Mouse (Mus musculus) embryonic facial prominence, embryonic 11.5 days (tissue): ENCODE measurements at regions not wholly inside any gene's neighbourhood (a gene's known extent, or its start where the extent isn't known, plus 50 kb on each side); places are given as distances from the start of the nearest gene placed in this dataset.
A peak's percentile ranks its signal among the peaks of the same experiment; 100 is the strongest.

Source experiments
- ATAC-seq: fragments of 200-750 bp; cut with Nextera tagmentation; replicated peaks from 2 replicates; pipeline ENCODE4 v1.8.0; 2017; ENCODE audit warnings: low read depth; ENCODE audit not compliant: insufficient number of reproducible peaks, low FRiP score, low TSS enrichment
- DNase-seq: peaks from one replicate; pipeline ENCODE4 v3.0.0-alpha.2; 2015; ENCODE audit warnings: low spot score
- H3K27ac ChIP-seq: fragments of 300-500 bp; sonication (generic); replicated peaks from 2 replicates; pipeline ENCODE4 v1.5.1; 2014; ENCODE audit warnings: mild to moderate bottlenecking, low read depth, low read length, control low read depth
- H3K27me3 ChIP-seq: fragments of 300-500 bp; sonication (generic); 2 replicates; pipeline ENCODE4 v1.6.1; 2014; ENCODE audit warnings: mild to moderate bottlenecking, low read length, moderate library complexity, mixed read lengths; ENCODE audit not compliant: control insufficient read depth, insufficient read depth
- H3K36me3 ChIP-seq: fragments of 300-500 bp; sonication (generic); replicated peaks from 2 replicates; pipeline ENCODE4 v1.6.1; 2014; ENCODE audit warnings: low read depth, mild to moderate bottlenecking, low read length, moderate library complexity, mixed read lengths; ENCODE audit not compliant: control insufficient read depth, insufficient read depth
- H3K4me1 ChIP-seq: fragments of 300-500 bp; sonication (generic); 2 replicates; pipeline ENCODE4 v1.6.1; 2014; ENCODE audit warnings: low read length, mixed read lengths; ENCODE audit not compliant: control insufficient read depth, insufficient read depth
- H3K4me2 ChIP-seq: fragments of 300-500 bp; sonication (generic); 2 replicates; pipeline ENCODE4 v1.6.1; 2014; ENCODE audit warnings: low read depth, mild to moderate bottlenecking, control low read depth, low read length, moderate library complexity
- H3K4me3 ChIP-seq: fragments of 300-500 bp; sonication (generic); 2 replicates; pipeline ENCODE4 v1.5.1; 2014; ENCODE audit warnings: low read depth, low read length, control low read depth
- H3K9ac ChIP-seq: fragments of 300-500 bp; sonication (generic); replicated peaks from 2 replicates; pipeline ENCODE4 v1.6.1; 2014; ENCODE audit warnings: mild to moderate bottlenecking, control low read depth, low read length
- H3K9me3 ChIP-seq: fragments of 300-500 bp; sonication (generic); replicated peaks from 2 replicates; pipeline ENCODE4 v1.6.1; 2016; ENCODE audit warnings: mild to moderate bottlenecking, low read length, inconsistent platforms, mixed read lengths; ENCODE audit not compliant: control insufficient read depth
- WGBS: fragments of 180-500 bp; shearing (Covaris S2); extraction: QIAGEN DNeasy Blood & Tissue Kit; methylation state at CpG from one replicate; pipeline ENCODE4 v1.1.7; 2014; 5-methylcytosine and 5-hydroxymethylcytosine counted together

DNA sequence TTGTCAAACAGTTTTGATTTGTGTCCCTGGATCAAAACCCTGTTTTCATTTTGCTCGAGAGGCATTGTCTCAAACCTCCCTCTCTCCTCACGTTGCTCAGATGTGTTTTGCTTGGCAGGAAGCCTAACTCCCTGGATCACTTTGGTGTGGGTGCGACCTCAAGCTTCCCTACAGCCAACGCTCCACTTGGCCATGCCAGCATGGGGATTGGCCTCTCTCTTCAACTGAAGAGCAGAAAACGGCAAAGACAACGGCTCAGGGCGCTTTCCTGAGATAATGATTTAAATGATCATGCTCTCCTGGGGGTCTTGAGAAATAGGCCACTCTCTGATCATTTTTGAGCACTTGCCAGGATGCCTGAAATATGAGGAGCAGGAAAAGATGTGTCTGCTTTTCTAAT, 730.1 kb downstream of the Slc4a3 start:
- Histone ChIP-seq H3K27ac (no peak overlapping the region), H3K4me2 (no peak overlapping the region), H3K27me3 (no peaks in the 10 kb centered on the region), H3K36me3 (no peaks in the 10 kb centered on the region), H3K9ac (no peak overlapping the region), H3K4me3 (no peak overlapping the region), H3K4me1 (no peaks in the 10 kb centered on the region), H3K9me3 (no peaks in the 10 kb centered on the region)
- ATAC-seq = no peak
- no peak for DNase-seq
- WGBS = 35% methylated on average over 7 of the region's 7 CpGs

DNA sequence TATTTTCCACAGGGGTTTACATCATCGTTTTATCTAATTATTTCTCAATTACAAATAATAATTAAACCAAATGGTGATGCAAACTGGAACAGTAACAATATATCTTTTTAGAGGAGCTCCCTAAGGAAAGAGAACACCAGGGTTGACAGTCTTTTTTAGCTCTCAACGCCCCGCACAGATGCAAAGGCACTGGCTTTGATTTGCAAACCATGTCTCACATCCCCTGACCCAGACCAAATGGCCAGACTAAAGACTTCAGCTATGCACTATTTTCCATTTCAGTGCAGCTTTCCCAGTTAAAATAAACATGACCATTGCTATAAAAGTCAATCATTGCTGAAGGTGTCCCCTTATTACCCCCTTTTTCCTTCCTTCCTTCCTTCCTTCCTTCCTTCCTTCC, 730.6 kb downstream of the Slc4a3 start:
- ATAC-seq (no peak), DNase-seq (peak; percentile 18)
- WGBS = 56% methylated on average over 3 of the region's 3 CpGs
- Histone ChIP-seq H3K4me2 (no peak overlapping the region), H3K4me1 (no peaks in the 10 kb centered on the region), H3K27me3 (no peaks in the 10 kb centered on the region), H3K27ac (no peak overlapping the region), H3K36me3 (no peaks in the 10 kb centered on the region), H3K4me3 (no peak overlapping the region), H3K9me3 (no peaks in the 10 kb centered on the region), H3K9ac (no peak overlapping the region)

DNA sequence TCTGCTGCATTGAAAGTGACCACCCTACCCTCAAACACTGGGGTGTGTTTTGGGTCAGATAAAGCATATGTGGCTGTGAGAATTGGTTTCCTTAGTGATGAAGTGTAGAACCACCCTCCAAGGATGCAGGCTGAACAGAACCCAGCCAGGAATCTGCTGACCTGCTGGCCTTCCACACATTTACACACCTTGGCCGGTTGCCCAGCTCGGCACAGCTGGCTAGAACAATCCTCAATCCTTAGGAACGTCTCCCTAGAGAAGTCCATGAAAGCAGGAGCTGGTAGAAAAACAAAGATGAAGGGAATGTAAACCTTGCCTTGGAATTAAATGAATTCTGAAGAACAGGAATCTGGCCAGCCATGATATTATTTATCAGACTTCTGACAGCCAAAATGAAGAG, 737.3 kb downstream of the Slc4a3 start:
- peak; percentile 22 for DNase-seq
- ATAC-seq = no peak

DNA sequence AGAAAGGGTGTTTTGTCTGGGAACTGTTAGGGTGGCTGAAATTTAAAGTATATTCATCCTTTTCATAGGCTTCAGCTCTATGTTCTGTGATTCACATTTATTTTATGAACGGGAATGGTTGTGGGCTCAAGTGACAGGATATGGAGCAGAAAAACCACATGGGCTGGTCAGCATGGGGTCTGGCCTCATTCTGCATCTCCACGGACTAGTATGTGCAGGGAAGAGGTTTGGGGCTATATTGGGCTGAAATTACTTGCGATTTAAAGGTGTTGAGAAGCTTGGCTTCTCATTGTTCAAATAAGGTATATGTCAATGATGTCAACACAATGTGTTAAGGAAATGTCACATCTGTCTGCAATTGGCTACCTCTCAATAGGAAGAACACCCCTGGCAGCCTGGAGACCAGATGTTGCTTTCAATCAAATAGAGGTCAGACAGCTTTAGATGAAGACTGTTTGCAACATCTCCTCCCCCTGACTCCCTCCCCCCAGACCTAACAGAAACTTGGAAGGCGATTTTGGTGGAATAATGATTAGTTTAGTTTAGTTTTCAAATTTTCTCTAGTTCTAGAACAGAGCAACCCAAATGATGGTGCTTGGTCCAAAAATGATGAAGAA, 777.0 kb downstream of the Slc4a3 start:
- H3K9ac ChIP-seq = no peak overlapping the region
- H3K4me2 ChIP-seq = no peak overlapping the region
- no peaks in the 10 kb centered on the region for H3K4me1 ChIP-seq
- no peaks in the 10 kb centered on the region for H3K36me3 ChIP-seq
- no peaks in the 10 kb centered on the region for H3K27me3 ChIP-seq
- H3K27ac ChIP-seq = no peak overlapping the region
- DNase-seq (peak; percentile 8), ATAC-seq (no peak)
- no peak overlapping the region for H3K4me3 ChIP-seq
- no peaks in the 10 kb centered on the region for H3K9me3 ChIP-seq
- 58% methylated on average over 4 of the region's 4 CpGs for WGBS

More for the DNA sequence above, 737.3 kb downstream of the Slc4a3 start:
- 33% methylated on average over 3 of the region's 3 CpGs for WGBS
- Histone ChIP-seq H3K9ac (no peak overlapping the region), H3K4me2 (no peak overlapping the region), H3K4me3 (no peak overlapping the region), H3K27me3 (no peaks in the 10 kb centered on the region), H3K36me3 (no peaks in the 10 kb centered on the region), H3K4me1 (no peaks in the 10 kb centered on the region; the same call in 1 of the 2 replicates), H3K27ac (no peak overlapping the region), H3K9me3 (no peaks in the 10 kb centered on the region)

DNA sequence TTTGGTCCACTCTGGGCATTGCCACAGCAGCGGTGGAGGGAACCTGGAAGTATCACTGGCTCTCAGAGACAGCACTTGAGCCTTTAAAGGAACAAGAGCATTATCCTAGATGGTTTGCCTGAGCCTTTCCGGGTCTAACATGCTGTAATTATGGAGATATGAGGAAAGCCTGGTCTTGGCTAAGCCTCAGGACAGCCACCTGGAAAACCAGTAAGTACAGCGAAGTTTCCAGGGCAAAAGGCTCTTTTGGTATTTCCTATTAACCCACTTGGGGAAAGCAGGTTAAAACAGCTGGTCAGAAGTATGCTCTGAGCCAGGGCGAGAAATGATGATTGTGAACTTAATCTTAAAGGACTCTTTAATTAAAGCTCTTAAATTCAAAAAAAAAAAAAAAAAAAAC, 777.5 kb downstream of the Slc4a3 start:
- Histone ChIP-seq H3K9ac (no peak overlapping the region), H3K4me3 (no peak overlapping the region), H3K27ac (no peak overlapping the region), H3K4me2 (no peak overlapping the region), H3K27me3 (no peaks in the 10 kb centered on the region), H3K36me3 (no peaks in the 10 kb centered on the region), H3K4me1 (no peaks in the 10 kb centered on the region), H3K9me3 (no peaks in the 10 kb centered on the region)
- peak; percentile 31 for DNase-seq
- no peak for ATAC-seq
- WGBS = 53% methylated on average over 4 of the region's 4 CpGs

DNA sequence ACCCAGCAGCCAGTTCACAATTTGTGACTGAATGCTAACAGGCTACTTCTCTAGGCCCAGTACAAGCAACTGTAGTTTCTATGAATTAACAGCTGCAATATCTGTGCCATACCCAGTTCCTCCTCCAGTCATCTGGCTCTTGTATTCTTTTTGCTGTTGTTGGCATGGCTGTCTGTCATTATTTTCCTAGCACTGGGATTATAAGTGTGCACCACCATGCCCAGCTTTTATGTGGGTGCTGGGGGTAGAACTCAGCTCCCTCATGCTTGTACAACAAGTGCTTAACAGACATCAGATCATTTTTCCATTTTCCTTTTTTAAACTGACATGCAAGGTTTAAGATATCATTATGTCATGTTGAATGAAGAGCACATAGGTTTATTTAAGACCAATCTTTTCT, 789.9 kb downstream of the Slc4a3 start:
- Histone ChIP-seq H3K36me3 (no peaks in the 10 kb centered on the region), H3K27me3 (no peaks in the 10 kb centered on the region), H3K9ac (no peak overlapping the region), H3K27ac (no peak overlapping the region), H3K9me3 (no peaks in the 10 kb centered on the region), H3K4me3 (no peak overlapping the region), H3K4me1 (no peaks in the 10 kb centered on the region), H3K4me2 (no peak overlapping the region)
- ATAC-seq = no peak
- DNase-seq = no peak

DNA sequence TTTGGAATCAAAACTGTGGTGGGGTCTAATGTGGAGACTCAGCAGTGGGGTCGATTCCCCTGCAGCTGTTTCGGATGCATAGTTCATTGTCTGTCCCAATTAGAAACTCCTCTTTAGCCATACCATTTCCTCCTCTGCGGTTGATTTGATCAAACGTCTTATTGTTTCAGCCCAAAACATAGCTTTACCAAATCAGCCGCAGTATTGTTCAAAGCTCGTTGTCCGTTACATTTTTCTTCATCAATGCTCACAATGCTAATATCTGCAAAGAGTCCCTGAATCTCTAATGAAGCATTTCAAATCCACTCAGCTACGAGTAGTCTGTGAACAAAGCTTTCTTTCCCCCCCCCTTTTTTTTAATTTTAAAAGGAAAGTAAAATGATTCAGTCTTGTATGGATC, 816.0 kb downstream of the Slc4a3 start:
- DNase-seq (no peak), ATAC-seq (no peak)
- no peak overlapping the region for H3K27ac ChIP-seq
- no peak overlapping the region for H3K9ac ChIP-seq
- no peaks in the 10 kb centered on the region for H3K27me3 ChIP-seq
- H3K4me3 ChIP-seq = no peak overlapping the region
- no peaks in the 10 kb centered on the region for H3K36me3 ChIP-seq
- H3K9me3 ChIP-seq = no peaks in the 10 kb centered on the region
- WGBS = 48% methylated on average over 8 of the region's 8 CpGs
- H3K4me1 ChIP-seq = no peaks in the 10 kb centered on the region
- no peak overlapping the region for H3K4me2 ChIP-seq

DNA sequence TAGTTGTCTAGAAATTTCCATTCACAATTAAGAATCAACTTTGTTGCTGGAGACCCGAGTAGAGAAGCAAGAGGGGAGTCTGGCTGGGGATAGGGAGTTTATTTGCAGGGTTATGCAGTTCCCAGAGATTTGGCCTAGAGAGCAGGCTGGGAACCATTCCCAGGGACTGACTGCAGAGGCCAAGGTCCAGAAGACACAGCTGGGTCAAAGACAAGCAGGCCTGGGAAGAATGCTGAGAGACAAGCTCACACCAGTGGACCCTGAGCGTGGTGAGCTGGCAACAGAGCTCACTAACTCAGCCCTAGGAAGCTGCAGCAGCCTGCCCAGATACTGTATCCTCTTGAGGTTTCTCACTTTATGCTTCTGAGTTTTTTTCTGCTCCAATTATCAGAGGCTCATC, 827.9 kb downstream of the Slc4a3 start:
- H3K9ac ChIP-seq = no peak overlapping the region
- no peak overlapping the region for H3K4me2 ChIP-seq
- H3K4me1 ChIP-seq = no peaks in the 10 kb centered on the region
- no peaks in the 10 kb centered on the region for H3K9me3 ChIP-seq
- no peak overlapping the region for H3K27ac ChIP-seq
- H3K27me3 ChIP-seq = no peaks in the 10 kb centered on the region
- 74% methylated on average over 2 of the region's 2 CpGs for WGBS
- H3K36me3 ChIP-seq = no peaks in the 10 kb centered on the region
- H3K4me3 ChIP-seq = no peak overlapping the region
- ATAC-seq (no peak), DNase-seq (no peak)
